In the genomic region with DNA sequence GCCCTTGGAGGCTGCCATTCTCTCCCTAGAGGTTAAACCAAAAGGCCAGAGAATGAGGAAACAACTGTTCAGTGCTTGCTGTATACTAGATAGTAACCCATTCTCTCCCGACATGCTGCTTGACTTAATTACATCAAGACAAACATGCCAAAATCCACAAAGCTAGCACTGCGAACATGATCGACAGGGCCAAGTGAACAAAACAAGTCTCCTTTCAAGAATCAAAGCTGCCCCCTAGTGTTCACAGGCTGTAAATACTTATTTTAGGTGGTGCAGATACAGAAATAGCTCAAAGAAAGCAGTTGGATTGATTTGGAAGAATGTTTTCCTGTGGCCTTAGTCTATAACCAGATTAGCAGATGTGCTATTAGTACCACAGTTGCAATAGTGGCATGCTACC, we compare ENCODE assay signal across 8 mouse cellular contexts. TPM values are rescaled to one million over a fixed set of nuclear protein-coding genes. Genes with fewer than 3 reads are reported as not detected.
DNase-seq lines count a peak whose midpoint lies in the region; ATAC-seq and TF ChIP-seq lines count a peak whose summit lies in the region.

No protein-coding gene starts in this region.

- peaks cover 28% of the 10 kb centered on the region for H3K36me3 ChIP-seq in forebrain, embryonic 12.5 days (replicated peaks)
- H3K36me3 ChIP-seq in forebrain, embryonic 11.5 days (ENCODE audit: control insufficient read depth, insufficient read depth, low read length) = no peaks in the 10 kb centered on the region
- no peaks in the 10 kb centered on the region; the same call in 1 of the 2 replicates for H3K36me3 ChIP-seq in spleen, adult 2 months (ENCODE audit: control insufficient read depth, insufficient read depth, low read length)

- H3K9ac ChIP-seq in forebrain, embryonic 12.5 days = no peak overlapping the region
- no peak overlapping the region for H3K9ac ChIP-seq in forebrain, embryonic 11.5 days (ENCODE audit: low read length)

- 30% methylated on average over 3 of the region's 3 CpGs for WGBS in forebrain, embryonic 12.5 days
- 37% methylated on average over 3 of the region's 3 CpGs for WGBS in forebrain, embryonic 11.5 days
- 51% methylated on average over 3 of the region's 3 CpGs for WGBS in spleen, adult 2 months

- H3K4me2 ChIP-seq in forebrain, embryonic 12.5 days = no peak overlapping the region
- H3K4me2 ChIP-seq in forebrain, embryonic 11.5 days (ENCODE audit: low read depth, low read length, severe bottlenecking) = no peak overlapping the region

- peak; percentile 66; the same call in 1 of the 2 replicates for ATAC-seq in forebrain, embryonic 12.5 days (ENCODE audit: low FRiP score)
- no peak for ATAC-seq in forebrain, embryonic 11.5 days (replicated peaks; ENCODE audit: low FRiP score)
- peak; percentile 72 for ATAC-seq in megakaryocyte, adult 5-6 weeks (ENCODE audit: poor library complexity, severe bottlenecking)

- no peak overlapping the region for H3K27ac ChIP-seq in forebrain, embryonic 12.5 days
- no peak overlapping the region for H3K27ac ChIP-seq in forebrain, embryonic 11.5 days (ENCODE audit: low read depth, low read length)
- H3K27ac ChIP-seq in spleen, adult 2 months (ENCODE audit: insufficient read depth, low read length) = no peak overlapping the region

- H3K4me3 ChIP-seq in forebrain, embryonic 12.5 days (replicated peaks) = no peak overlapping the region
- H3K4me3 ChIP-seq in forebrain, embryonic 11.5 days (ENCODE audit: low read depth, low read length) = no peak overlapping the region
- H3K4me3 ChIP-seq in spleen, adult 2 months (ENCODE audit: extremely low read depth, insufficient read depth, insufficient read length) = no peak overlapping the region

- DNase-seq in forebrain, embryonic 11.5 days (ENCODE audit: low spot score) = no peak
- DNase-seq in spleen, adult 2 months (ENCODE audit: low read depth in 1 of 2, low spot score in 2 of 2) = peak; percentile 9 to 18
- DNase-seq in spleen, postnatal 14 days (ENCODE audit: low spot score in 2 of 2) = no peak
- peak; percentile 79 for DNase-seq in embryo, embryonic 11 days
- peak; percentile 20 for DNase-seq in kidney, adult 18-20 months
- no peak for DNase-seq in testis, postnatal 10 days (ENCODE audit: low spot score)

- TF ChIP-seq CTCF in spleen, adult 2 months (IDR thresholded peaks at IDR 0.05; ENCODE audit: extremely low read depth, insufficient read depth, insufficient read length, insufficient replicate concordance) = no peak

- H3K4me1 ChIP-seq in forebrain, embryonic 12.5 days = no peaks in the 10 kb centered on the region
- no peaks in the 10 kb centered on the region for H3K4me1 ChIP-seq in forebrain, embryonic 11.5 days (replicated peaks; ENCODE audit: control insufficient read depth, insufficient read depth, low read length)
- no peaks in the 10 kb centered on the region; the same call in 1 of the 2 replicates for H3K4me1 ChIP-seq in spleen, adult 2 months (ENCODE audit: control insufficient read depth, insufficient read depth, insufficient read length)

- H3K9me3 ChIP-seq in forebrain, embryonic 12.5 days = no peaks in the 10 kb centered on the region
- H3K9me3 ChIP-seq in forebrain, embryonic 11.5 days (ENCODE audit: control insufficient read depth, low read length) = no peaks in the 10 kb centered on the region

- no peaks in the 10 kb centered on the region for H3K27me3 ChIP-seq in forebrain, embryonic 12.5 days
- H3K27me3 ChIP-seq in forebrain, embryonic 11.5 days (ENCODE audit: control insufficient read depth, insufficient read depth, low read length) = no peaks in the 10 kb centered on the region
- no peaks in the 10 kb centered on the region for H3K27me3 ChIP-seq in spleen, adult 2 months (ENCODE audit: control insufficient read depth, insufficient read depth, low read length)

- TF ChIP-seq POLR2A in spleen, adult 2 months (IDR thresholded peaks at IDR 0.05; ENCODE audit: low read depth, low read length) = no peak

RNA-seq across cellular contexts. Expression of a gene that starts 44.3 kb away (rescaled TPM):
- polyA plus RNA-seq in forebrain, embryonic 12.5 days (2016; fragmentation: Nextera tagmentation; extraction: Ambion mirVana) = 0.12 TPM in 1 of 2 replicates, not detected in the other
- not detected in 2 replicates for polyA plus RNA-seq in forebrain, embryonic 11.5 days (2014; fragmentation: Nextera tagmentation; extraction: Ambion mirVana)
- not detected in 2 replicates for polyA plus RNA-seq in spleen, adult 2 months (2012; rRNA removed)
- total RNA-seq in megakaryocyte, adult 5-6 weeks (2015) = not detected in 2 replicates
- total RNA-seq in megakaryocyte, adult 5-6 weeks (2017) = not detected in 2 replicates

Comparison
In these comparisons a context has a peak if more than half of its experiments do, and no peak if none do; other contexts are left out.
1. DNase-seq: peak in spleen, adult 2 months (2 of 2), embryo, embryonic 11 days (single experiment) and kidney, adult 18-20 months (single experiment); none in forebrain, embryonic 11.5 days (single experiment), spleen, postnatal 14 days (0 of 2) and testis, postnatal 10 days (single experiment).